Mouse (Mus musculus): Measurements from ENCODE around the gene Rad51b.

GRCm38 (mm10) chr12:79346198-79346733 is 49.2 kb downstream of the Rad51b start:
- no peak for TF ChIP-seq CTCF (conservative IDR thresholded peaks at IDR 0.05; ENCODE audit: low read length)
- TF ChIP-seq NANOG (IDR thresholded peaks at IDR 0.05; ENCODE audit: borderline replicate concordance, low read length): no peak

All from E14TG2a.4 (cell line).